Mouse (Mus musculus): Measurements from ENCODE around the gene 4931422A03Rik. TPM values are rescaled to one million over a fixed set of nuclear protein-coding genes. Genes with fewer than 3 reads are reported as not detected.

Gene 4931422A03Rik
- polyA plus RNA-seq, 1 experiment from 2014 or later = 3.7 TPM

DNA sequence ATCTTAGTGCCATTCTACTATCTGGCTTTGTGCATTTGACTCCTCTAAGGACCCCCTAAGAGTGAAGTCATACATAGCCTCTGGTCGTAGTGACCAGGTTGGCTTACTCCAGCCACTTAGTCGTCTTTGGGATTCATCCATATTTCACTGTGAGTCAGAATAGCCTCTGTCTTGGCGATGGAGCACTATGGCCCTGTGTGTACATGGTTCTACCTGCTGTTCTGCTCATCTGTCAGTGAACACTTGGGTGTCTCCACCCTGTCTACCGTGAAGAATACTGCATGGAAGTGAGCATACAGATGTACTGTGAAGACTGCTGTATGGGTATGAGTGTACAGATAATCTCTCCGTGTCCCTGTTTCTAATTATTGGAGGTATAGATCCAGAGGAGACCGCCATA, 68.6 kb downstream of the 4931422A03Rik start:
- Histone ChIP-seq H3K4me2 (replicated peaks; ENCODE audit: low read depth, low read length) (no peak overlapping the region), H3K36me3 (ENCODE audit: control insufficient read depth, insufficient read depth, low read length) (no peaks in the 10 kb centered on the region), H3K4me3 (ENCODE audit: low read depth, low read length) (no peak overlapping the region), H3K9ac (replicated peaks; ENCODE audit: low read depth, low read length) (no peak overlapping the region), H3K27me3 (ENCODE audit: control insufficient read depth, insufficient read depth, low read length) (no peaks in the 10 kb centered on the region), H3K27ac (ENCODE audit: low read length) (no peak overlapping the region), H3K9me3 (ENCODE audit: control insufficient read depth, low read depth, low read length) (no peaks in the 10 kb centered on the region), H3K4me1 (ENCODE audit: control insufficient read depth, insufficient read depth, low read length) (no peaks in the 10 kb centered on the region)
- WGBS = 90% methylated on average over 6 of the region's 6 CpGs
- ATAC-seq (ENCODE audit: insufficient number of reproducible peaks, insufficient read depth, low FRiP score, low read depth) = no peak

- Histone ChIP-seq H3K4me1 (ENCODE audit: control insufficient read depth, insufficient read depth, low read length) (no peaks in the 10 kb centered on the region), H3K27ac (ENCODE audit: low read length) (no peak overlapping the region), H3K4me2 (replicated peaks; ENCODE audit: low read depth, low read length) (no peak overlapping the region), H3K4me3 (ENCODE audit: low read depth, low read length) (no peak overlapping the region), H3K27me3 (ENCODE audit: control insufficient read depth, insufficient read depth, low read length) (no peaks in the 10 kb centered on the region), H3K36me3 (ENCODE audit: control insufficient read depth, insufficient read depth, low read length) (no peaks in the 10 kb centered on the region), H3K9ac (replicated peaks; ENCODE audit: low read depth, low read length) (no peak overlapping the region), H3K9me3 (ENCODE audit: control insufficient read depth, low read depth, low read length) (no peaks in the 10 kb centered on the region)
- ATAC-seq (ENCODE audit: insufficient number of reproducible peaks, insufficient read depth, low FRiP score, low read depth) = no peak
- 81% methylated on average over 5 of the region's 5 CpGs for WGBS
Measured at GRCm38 (mm10) chr2:103959066-103959465, 69.1 kb downstream of the 4931422A03Rik start.

DNA sequence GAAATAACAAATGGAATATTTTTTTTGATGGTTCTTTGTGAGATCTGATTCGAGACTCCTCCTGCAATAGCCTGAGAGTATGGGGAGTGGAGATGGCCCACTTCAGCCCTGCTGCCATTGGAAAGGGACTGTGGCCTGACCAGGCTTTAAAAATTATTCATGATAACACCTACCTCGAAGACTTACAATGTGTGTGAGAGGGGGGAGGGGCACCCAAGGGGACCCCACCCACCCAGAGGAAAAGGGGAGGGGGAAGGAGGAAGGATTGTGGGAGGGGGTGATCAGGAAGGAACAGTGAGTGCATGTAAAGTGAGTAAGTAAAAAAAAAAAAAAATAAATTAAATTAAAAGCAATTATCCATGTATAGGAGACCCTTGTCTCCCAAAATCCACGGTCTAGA, 69.5 kb downstream of the 4931422A03Rik start:
- no peak overlapping the region for H3K4me3 ChIP-seq (ENCODE audit: low read depth, low read length)
- no peaks in the 10 kb centered on the region for H3K27me3 ChIP-seq (ENCODE audit: control insufficient read depth, insufficient read depth, low read length)
- H3K36me3 ChIP-seq (ENCODE audit: control insufficient read depth, insufficient read depth, low read length) = no peaks in the 10 kb centered on the region
- H3K4me2 ChIP-seq (replicated peaks; ENCODE audit: low read depth, low read length) = no peak overlapping the region
- H3K9ac ChIP-seq (replicated peaks; ENCODE audit: low read depth, low read length) = no peak overlapping the region
- H3K4me1 ChIP-seq (ENCODE audit: control insufficient read depth, insufficient read depth, low read length) = no peaks in the 10 kb centered on the region
- H3K9me3 ChIP-seq (ENCODE audit: control insufficient read depth, low read depth, low read length) = no peaks in the 10 kb centered on the region
- ATAC-seq (ENCODE audit: insufficient number of reproducible peaks, insufficient read depth, low FRiP score, low read depth) = no peak
- 61% methylated on average over 3 of the region's 3 CpGs for WGBS
- H3K27ac ChIP-seq (ENCODE audit: low read length) = no peak overlapping the region

GRCm38 (mm10) chr2:103957649-103958546, 70.3 kb downstream of the 4931422A03Rik start, which contains the start of gene Lmo2:
TSS of gene Lmo2 (plus strand) at chr2:103957986.
- H3K4me3 ChIP-seq (ENCODE audit: low read depth, low read length) = no peak within 1 kb of the TSS
- ATAC-seq (ENCODE audit: insufficient number of reproducible peaks, insufficient read depth, low FRiP score, low read depth) = no peak
- H3K4me1 ChIP-seq (ENCODE audit: control insufficient read depth, insufficient read depth, low read length) = no peaks in the 10 kb centered on the region
- WGBS = 59% methylated on average over 10 of the region's 10 CpGs
- H3K9ac ChIP-seq (replicated peaks; ENCODE audit: low read depth, low read length) = no peak within 1 kb of the TSS
- no peaks in the 10 kb centered on the region for H3K27me3 ChIP-seq (ENCODE audit: control insufficient read depth, insufficient read depth, low read length)
- H3K9me3 ChIP-seq (ENCODE audit: control insufficient read depth, low read depth, low read length) = no peaks in the 10 kb centered on the region
- H3K27ac ChIP-seq (ENCODE audit: low read length) = no peak within 1 kb of the TSS
- H3K4me2 ChIP-seq (replicated peaks; ENCODE audit: low read depth, low read length) = no peak within 1 kb of the TSS
- H3K36me3 ChIP-seq (ENCODE audit: control insufficient read depth, insufficient read depth, low read length) = no peaks in the 10 kb centered on the region

GRCm38 (mm10) chr2:103956867-103957266, 71.3 kb downstream of the 4931422A03Rik start:
- peak; percentile 62; the same call in 1 of the 2 replicates for ATAC-seq (ENCODE audit: insufficient number of reproducible peaks, insufficient read depth, low FRiP score, low read depth)
- Histone ChIP-seq H3K4me2 (replicated peaks; ENCODE audit: low read depth, low read length) (no peak overlapping the region), H3K4me3 (ENCODE audit: low read depth, low read length) (no peak overlapping the region), H3K9me3 (ENCODE audit: control insufficient read depth, low read depth, low read length) (no peaks in the 10 kb centered on the region), H3K4me1 (ENCODE audit: control insufficient read depth, insufficient read depth, low read length) (no peaks in the 10 kb centered on the region), H3K36me3 (ENCODE audit: control insufficient read depth, insufficient read depth, low read length) (no peaks in the 10 kb centered on the region), H3K9ac (replicated peaks; ENCODE audit: low read depth, low read length) (no peak overlapping the region), H3K27me3 (ENCODE audit: control insufficient read depth, insufficient read depth, low read length) (no peaks in the 10 kb centered on the region), H3K27ac (ENCODE audit: low read length) (no peak overlapping the region)
- 72% methylated on average over 6 of the region's 6 CpGs for WGBS

- ATAC-seq (ENCODE audit: insufficient number of reproducible peaks, insufficient read depth, low FRiP score, low read depth) = no peak
- Histone ChIP-seq H3K27ac (ENCODE audit: low read length) (no peak overlapping the region), H3K36me3 (ENCODE audit: control insufficient read depth, insufficient read depth, low read length) (no peaks in the 10 kb centered on the region), H3K4me3 (ENCODE audit: low read depth, low read length) (no peak overlapping the region), H3K27me3 (ENCODE audit: control insufficient read depth, insufficient read depth, low read length) (no peaks in the 10 kb centered on the region), H3K9me3 (ENCODE audit: control insufficient read depth, low read depth, low read length) (no peaks in the 10 kb centered on the region), H3K4me1 (ENCODE audit: control insufficient read depth, insufficient read depth, low read length) (no peaks in the 10 kb centered on the region), H3K4me2 (replicated peaks; ENCODE audit: low read depth, low read length) (no peak overlapping the region), H3K9ac (replicated peaks; ENCODE audit: low read depth, low read length) (no peak overlapping the region)
- WGBS = 87% methylated on average over 3 of the region's 3 CpGs
Measured at GRCm38 (mm10) chr2:103955714-103956113, 72.4 kb downstream of the 4931422A03Rik start.

DNA sequence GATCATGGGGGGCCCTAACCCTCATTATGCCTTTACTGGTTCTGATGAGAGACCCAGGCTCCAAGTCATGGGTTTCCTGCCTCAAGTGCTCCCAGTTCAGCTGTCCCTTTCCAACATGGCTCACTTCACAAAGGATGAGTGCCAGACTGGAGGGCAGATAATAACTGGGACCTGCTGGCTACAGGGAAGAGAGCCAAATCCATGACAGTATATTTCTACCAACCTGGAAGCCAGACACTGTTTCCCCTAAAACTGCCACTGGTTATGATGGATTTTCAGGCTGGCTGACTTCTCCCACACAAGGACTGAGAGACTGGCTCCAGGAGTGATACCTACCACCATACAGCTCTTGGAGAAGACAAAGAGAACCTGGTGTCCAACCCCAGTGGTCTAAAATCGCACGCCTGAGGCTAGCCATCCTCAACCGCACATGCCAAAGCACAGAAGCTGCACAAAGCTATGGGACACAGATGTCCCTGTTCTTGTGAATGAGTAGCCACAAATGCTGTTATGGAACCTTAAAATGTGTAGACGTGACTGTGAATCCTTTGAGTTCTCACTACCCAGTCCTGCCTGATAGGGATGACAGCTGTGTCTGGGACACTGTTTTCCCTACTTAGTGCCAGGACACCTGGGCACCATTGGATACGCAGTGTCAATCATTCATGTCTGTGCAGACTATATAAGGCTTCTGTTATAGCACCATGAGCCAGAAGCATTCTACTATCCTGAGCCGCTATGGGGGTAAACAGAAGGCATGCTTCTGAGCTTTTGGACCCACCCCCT, 74.9 kb downstream of the 4931422A03Rik start:
- H3K4me2 ChIP-seq (replicated peaks; ENCODE audit: low read depth, low read length) = no peak overlapping the region
- no peaks in the 10 kb centered on the region for H3K9me3 ChIP-seq (ENCODE audit: control insufficient read depth, low read depth, low read length)
- WGBS = 90% methylated on average over 6 of the region's 6 CpGs
- H3K4me1 ChIP-seq (ENCODE audit: control insufficient read depth, insufficient read depth, low read length) = no peaks in the 10 kb centered on the region
- no peak overlapping the region for H3K27ac ChIP-seq (ENCODE audit: low read length)
- no peaks in the 10 kb centered on the region for H3K36me3 ChIP-seq (ENCODE audit: control insufficient read depth, insufficient read depth, low read length)
- no peak overlapping the region for H3K4me3 ChIP-seq (ENCODE audit: low read depth, low read length)
- ATAC-seq (ENCODE audit: insufficient number of reproducible peaks, insufficient read depth, low FRiP score, low read depth) = no peak
- H3K27me3 ChIP-seq (ENCODE audit: control insufficient read depth, insufficient read depth, low read length) = no peaks in the 10 kb centered on the region
- H3K9ac ChIP-seq (replicated peaks; ENCODE audit: low read depth, low read length) = no peak overlapping the region

DNA sequence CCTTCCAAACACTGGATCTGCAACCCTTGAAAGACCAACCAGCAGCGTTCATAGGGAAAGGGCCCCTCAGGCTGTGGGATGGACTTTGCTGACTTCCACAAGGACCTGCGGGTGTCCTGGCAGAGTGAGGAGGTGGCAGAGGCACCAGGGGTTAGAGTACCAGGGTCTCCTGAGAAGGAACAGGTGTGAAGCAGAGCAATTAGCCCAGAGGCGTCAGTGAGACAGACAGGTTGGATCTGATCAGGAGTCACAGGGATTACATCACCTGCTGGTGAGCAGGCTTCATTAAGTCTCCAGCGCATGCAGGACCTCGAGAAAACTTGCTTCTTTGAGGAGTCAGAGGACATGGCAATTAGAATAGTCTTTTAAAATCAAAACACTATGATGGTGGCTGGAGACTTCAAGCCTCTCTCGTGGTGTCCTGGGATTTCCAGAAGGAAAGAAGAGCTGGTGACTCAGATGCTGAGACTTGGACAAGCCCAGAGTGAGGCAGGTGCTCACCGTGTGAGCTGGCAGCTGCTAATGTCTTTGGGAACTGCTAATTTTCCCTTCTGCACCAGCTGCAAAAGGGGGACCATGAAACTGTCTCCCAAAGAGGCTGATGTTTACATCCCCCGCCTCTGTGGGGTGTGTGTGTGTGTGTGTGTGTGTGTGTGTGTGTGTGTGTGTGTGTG, 80.0 kb downstream of the 4931422A03Rik start:
- H3K4me3 ChIP-seq (ENCODE audit: low read depth, low read length) = no peak overlapping the region
- H3K36me3 ChIP-seq (ENCODE audit: control insufficient read depth, insufficient read depth, low read length) = no peaks in the 10 kb centered on the region
- no peak for ATAC-seq (ENCODE audit: insufficient number of reproducible peaks, insufficient read depth, low FRiP score, low read depth)
- H3K27ac ChIP-seq (ENCODE audit: low read length) = no peak overlapping the region
- WGBS = 55% methylated on average over 8 of the region's 8 CpGs
- no peak overlapping the region for H3K4me2 ChIP-seq (replicated peaks; ENCODE audit: low read depth, low read length)
- H3K9ac ChIP-seq (replicated peaks; ENCODE audit: low read depth, low read length) = no peak overlapping the region
- no peaks in the 10 kb centered on the region for H3K9me3 ChIP-seq (ENCODE audit: control insufficient read depth, low read depth, low read length)
- no peaks in the 10 kb centered on the region for H3K4me1 ChIP-seq (ENCODE audit: control insufficient read depth, insufficient read depth, low read length)
- no peaks in the 10 kb centered on the region for H3K27me3 ChIP-seq (ENCODE audit: control insufficient read depth, insufficient read depth, low read length)
